Mouse (Mus musculus) MEL (cell line): ENCODE data around the gene Tph1. TPM values are rescaled to one million over a fixed set of nuclear protein-coding genes. Genes with fewer than 3 reads are reported as not detected.

ENCODE experiments used
- DNase-seq: peaks from one replicate; pipeline ENCODE4 v3.0.0; 2011; ENCODE audit warnings: low read depth, low spot score
- H3K27ac ChIP-seq: 2 replicates; pipeline ENCODE4 v1.5.1; 2012; ENCODE audit warnings: low read depth, mild to moderate bottlenecking, control low read depth, low read length, moderate library complexity; ENCODE audit not compliant: control insufficient read depth
- H3K27me3 ChIP-seq, 2 experiments: fragments of 150-350 bp in 1 of 2; sonication (generic) in 1 of 2; 2 replicates each; pipeline ENCODE4 v1.6.1; 2012; ENCODE audit warnings: low read length in 2 of 2, mild to moderate bottlenecking in 2 of 2, improper control_type of control experiment in 1 of 2, moderate library complexity in 1 of 2; ENCODE audit not compliant: insufficient read depth in 2 of 2, control insufficient read depth in 1 of 2
- H3K36me3 ChIP-seq, 2 experiments: 2 replicates each; pipeline ENCODE4 v1.6.1; 2012 to 2014; ENCODE audit warnings: low read length in 2 of 2, improper control_type of control experiment in 1 of 2, inconsistent platforms in 1 of 2, mild to moderate bottlenecking in 1 of 2; ENCODE audit not compliant: insufficient read depth in 2 of 2, control insufficient read depth in 1 of 2
- H3K4me1 ChIP-seq, 2 experiments: fragments of 150-350 bp in 1 of 2; sonication (generic) in 1 of 2; 2 replicates each; pipeline ENCODE4 v1.6.1; 2012; ENCODE audit warnings: low read length in 2 of 2, improper control_type of control experiment in 1 of 2, mild to moderate bottlenecking in 1 of 2; ENCODE audit not compliant: insufficient read depth in 2 of 2, control insufficient read depth in 1 of 2
- H3K4me3 ChIP-seq, 2 experiments: fragments of 150-350 bp in 1 of 2; sonication (generic) in 1 of 2; 2 replicates each; pipeline ENCODE4 v1.5.1; 2012; ENCODE audit warnings: low read depth in 2 of 2, low read length in 2 of 2, mild to moderate bottlenecking in 2 of 2, moderate library complexity in 2 of 2, control low read depth in 1 of 2, improper control_type of control experiment in 1 of 2; ENCODE audit not compliant: control insufficient read depth in 1 of 2, insufficient read depth in 1 of 2
- H3K79me2 ChIP-seq: 2 replicates; pipeline ENCODE4 v1.6.1; 2012; ENCODE audit warnings: mild to moderate bottlenecking, low read length, moderate library complexity; ENCODE audit not compliant: control insufficient read depth, poor library complexity, insufficient read depth
- H3K9ac ChIP-seq: 2 replicates; pipeline ENCODE4 v1.6.1; 2012; ENCODE audit warnings: low read depth, mild to moderate bottlenecking, control low read depth, low read length, moderate library complexity; ENCODE audit not compliant: control insufficient read depth, poor library complexity, severe bottlenecking
- H3K9me3 ChIP-seq: fragments of 150-350 bp; sonication (generic); replicated peaks from 2 replicates; pipeline ENCODE4 v1.6.1; 2012; ENCODE audit warnings: mild to moderate bottlenecking, low read length, improper control_type of control experiment, moderate library complexity; ENCODE audit not compliant: insufficient read depth
- BHLHE40 ChIP-seq: IDR thresholded peaks from 2 replicates; pipeline ENCODE4 v1.6.1; 2012; ENCODE audit warnings: low read depth, mild to moderate bottlenecking, inconsistent platforms, low read length, improper control_type of control experiment, borderline replicate concordance
- CHD2 ChIP-seq: IDR thresholded peaks from 2 replicates; pipeline ENCODE4 v1.6.1; 2011; ENCODE audit warnings: low read length, improper control_type of control experiment
- EP300 ChIP-seq, 2 experiments: IDR thresholded peaks; 2 replicates each; pipeline ENCODE4 v1.6.1; 2011; ENCODE audit warnings: improper control_type of control experiment in 2 of 2, low read length in 2 of 2, low read depth in 1 of 2, mild to moderate bottlenecking in 1 of 2
- ETS1 ChIP-seq: IDR thresholded peaks from 2 replicates; pipeline ENCODE4 v1.6.1; 2012; ENCODE audit warnings: low read depth, mild to moderate bottlenecking, inconsistent platforms, low read length, improper control_type of control experiment, moderate library complexity
- GATA1 ChIP-seq: IDR thresholded peaks from 2 replicates; pipeline ENCODE4 v1.6.1; 2011; ENCODE audit warnings: low read depth, low read length, improper control_type of control experiment
- HCFC1 ChIP-seq: IDR thresholded peaks from 2 replicates; pipeline ENCODE4 v1.6.1; 2012; ENCODE audit warnings: low read depth, mild to moderate bottlenecking, inconsistent platforms, low read length, improper control_type of control experiment, moderate library complexity
- JUND ChIP-seq: IDR thresholded peaks from 2 replicates; pipeline ENCODE4 v1.6.1; 2011; ENCODE audit warnings: low read depth, mild to moderate bottlenecking, improper control_type of control experiment, low read length
- KAT2A ChIP-seq: conservative IDR thresholded peaks from 2 replicates; pipeline ENCODE4 v1.6.1; 2012; ENCODE audit warnings: low read depth, low read length, improper control_type of control experiment, inconsistent platforms
- MXI1 ChIP-seq: IDR thresholded peaks from 2 replicates; pipeline ENCODE4 v1.6.1; 2011; ENCODE audit warnings: mild to moderate bottlenecking, low read depth, low read length, improper control_type of control experiment
- MYB ChIP-seq: IDR thresholded peaks from 2 replicates; pipeline ENCODE4 v1.6.1; 2011; ENCODE audit warnings: mild to moderate bottlenecking, low read depth, low read length, improper control_type of control experiment
- POLR2A ChIP-seq, 2 experiments: IDR thresholded peaks; 2 replicates each; pipeline ENCODE4 v1.6.1; 2011 to 2012; ENCODE audit warnings: low read length in 2 of 2, mild to moderate bottlenecking in 2 of 2, control low read depth in 1 of 2, improper control_type of control experiment in 1 of 2, low read depth in 1 of 2, moderate library complexity in 1 of 2; ENCODE audit not compliant: control insufficient read depth in 1 of 2, insufficient read depth in 1 of 2, poor library complexity in 1 of 2
- SIN3A ChIP-seq: IDR thresholded peaks from 2 replicates; pipeline ENCODE4 v1.6.1; 2012; ENCODE audit warnings: low read length, improper control_type of control experiment, inconsistent platforms
- TAL1 ChIP-seq: IDR thresholded peaks from 2 replicates; pipeline ENCODE4 v1.6.1; 2012; ENCODE audit warnings: mild to moderate bottlenecking, inconsistent platforms, low read length, moderate library complexity, mixed read lengths
- TCF12 ChIP-seq: IDR thresholded peaks from 2 replicates; pipeline ENCODE4 v1.6.1; 2014; ENCODE audit warnings: low read depth, mild to moderate bottlenecking, inconsistent platforms, low read length, improper control_type of control experiment, moderate library complexity
- UBTF ChIP-seq: IDR thresholded peaks from 2 replicates; pipeline ENCODE4 v1.6.1; 2012; ENCODE audit warnings: low read depth, mild to moderate bottlenecking, inconsistent platforms, low read length, improper control_type of control experiment, moderate library complexity, borderline replicate concordance; ENCODE audit not compliant: insufficient read depth
- USF2 ChIP-seq, 2 experiments: IDR thresholded peaks; 2 replicates each; pipeline ENCODE4 v1.6.1; 2011 to 2012; ENCODE audit warnings: improper control_type of control experiment in 2 of 2, low read length in 2 of 2, borderline replicate concordance in 1 of 2, inconsistent platforms in 1 of 2, low read depth in 1 of 2, mild to moderate bottlenecking in 1 of 2; ENCODE audit not compliant: insufficient read depth in 1 of 2
- ZNF384 ChIP-seq: IDR thresholded peaks from 2 replicates; pipeline ENCODE4 v1.6.1; 2012; ENCODE audit warnings: low read depth, mild to moderate bottlenecking, inconsistent platforms, low read length, improper control_type of control experiment
- polyA plus RNA-seq, 2 experiments: library from polyadenylated mRNA; stranded (reverse) in 1 of 2; unstranded in 1 of 2; fragments of >175 nt in 1 of 2; fragments of >200 nt in 1 of 2; gene quantifications; 2 replicates each; pipeline versions ENCODE4 v1.2.1 to v1.2.4; 2012; ENCODE audit warnings: low replicate concordance in 2 of 2, low read depth in 1 of 2; ENCODE audit not compliant: insufficient read length in 2 of 2, insufficient read depth in 1 of 2, missing spikeins in 1 of 2
- total RNA-seq: library from RNA; depleted of rRNA; stranded (reverse); fragments of 300-350 nt; gene quantifications from 2 replicates; pipeline ENCODE4 v1.2.3, GENCODE M21; 2012

Tph1 gene
- total and polyA plus RNA-seq, 3 experiments: 0.03 TPM; not detected in 2

- no peak for DNase-seq
- Histone ChIP-seq H3K9ac (no peak overlapping the region), H3K27ac (no peak overlapping the region), H3K36me3 (no peaks in the 10 kb centered on the region), H3K4me3 (no peak overlapping the region), H3K79me2 (no peaks in the 10 kb centered on the region), H3K4me1 (no peaks in the 10 kb centered on the region), H3K27me3 (no peaks in the 10 kb centered on the region), H3K9me3 (no peaks in the 10 kb centered on the region)
- TF ChIP-seq TAL1 (no peak), EP300 (IDR thresholded peaks at IDR 0.05; ENCODE audit: low read depth in 1 of 2, low read length in 2 of 2) (no peak), CHD2 (no peak), ETS1 (no peak), UBTF (no peak), JUND (no peak)
Measured at GRCm38 (mm10) chr7:46613091-46613490, 59.2 kb downstream of the Tph1 start.

- DNase-seq: no peak
- H3K4me1 ChIP-seq: no peaks in the 10 kb centered on the region
- H3K27me3 ChIP-seq: no peaks in the 10 kb centered on the region
- TF ChIP-seq TCF12: no peak
- H3K27ac ChIP-seq: no peak overlapping the region
- H3K4me3 ChIP-seq: no peak overlapping the region
- H3K9ac ChIP-seq: no peak overlapping the region
- H3K79me2 ChIP-seq: no peaks in the 10 kb centered on the region
- no peaks in the 10 kb centered on the region for H3K36me3 ChIP-seq
- no peaks in the 10 kb centered on the region for H3K9me3 ChIP-seq
Measured at GRCm38 (mm10) chr7:46612421-46612937, 59.9 kb downstream of the Tph1 start.

- no peaks in the 10 kb centered on the region for H3K79me2 ChIP-seq
- no peaks in the 10 kb centered on the region for H3K4me1 ChIP-seq
- H3K9me3 ChIP-seq: no peaks in the 10 kb centered on the region
- H3K27me3 ChIP-seq: no peaks in the 10 kb centered on the region
- H3K36me3 ChIP-seq: no peaks in the 10 kb centered on the region
- no peak for TF ChIP-seq ETS1
- no peak for TF ChIP-seq GATA1
- no peak for TF ChIP-seq BHLHE40
- no peak for TF ChIP-seq POLR2A (IDR thresholded peaks at IDR 0.05; ENCODE audit: control insufficient read depth in 1 of 2, insufficient read depth in 1 of 2, low read depth in 1 of 2, low read length in 2 of 2, poor library complexity in 1 of 2)
- TF ChIP-seq SIN3A: no peak
- no peak for TF ChIP-seq MXI1
- TF ChIP-seq KAT2A: no peak
- TF ChIP-seq USF2 (IDR thresholded peaks at IDR 0.05; ENCODE audit: borderline replicate concordance in 1 of 2, insufficient read depth in 1 of 2, low read depth in 1 of 2, low read length in 2 of 2): no peak
- TF ChIP-seq MYB: no peak
- no peak for TF ChIP-seq CHD2
- no peak for TF ChIP-seq ZNF384
- TF ChIP-seq HCFC1: no peak
- H3K27ac ChIP-seq: no peak overlapping the region
- DNase-seq: no peak
- no peak overlapping the region for H3K9ac ChIP-seq
- H3K4me3 ChIP-seq: no peak overlapping the region
Measured at GRCm38 (mm10) chr7:46611970-46612369, 60.4 kb downstream of the Tph1 start.
